Mouse (Mus musculus) spleen, postnatal 10 days (tissue): ENCODE measurements around the gene Il2.

Experiments
- DNase-seq, 2 experiments: peaks; one replicate each; pipeline ENCODE4 v3.0.0; 2021 to 2022; ENCODE audit warnings: low spot score in 2 of 2

Gene Il2

GRCm38 (mm10) chr3:37125655-37126054 is at the start of gene Il2:
Gene Il2, minus strand, starts transcription at chr3:37125959.
- DNase-seq = no peak

GRCm38 (mm10) chr3:37174711-37175572 is 49.2 kb upstream of the Il2 start:
- DNase-seq = no peak

- DNase-seq = no peak
These were observed 47.5 kb upstream of the Il2 start for GRCm38 (mm10) chr3:37173285-37173684.

- DNase-seq = no peak
These were observed 43.5 kb upstream of the Il2 start for GRCm38 (mm10) chr3:37169283-37169682.

- DNase-seq = no peak
These were observed 35.3 kb upstream of the Il2 start for GRCm38 (mm10) chr3:37161096-37161495.

GRCm38 (mm10) chr3:37158246-37158645 is 32.5 kb upstream of the Il2 start:
- no peak for DNase-seq

- no peak for DNase-seq
These were observed 31.3 kb upstream of the Il2 start for GRCm38 (mm10) chr3:37157082-37157481.

- no peak for DNase-seq
These were observed 28.6 kb upstream of the Il2 start for GRCm38 (mm10) chr3:37154396-37154795.

GRCm38 (mm10) chr3:37153004-37153403 is 27.2 kb upstream of the Il2 start:
- DNase-seq = no peak

GRCm38 (mm10) chr3:37152274-37152673 is 26.5 kb upstream of the Il2 start:
- DNase-seq = no peak

- DNase-seq = no peak
These were observed 21.1 kb upstream of the Il2 start for GRCm38 (mm10) chr3:37146810-37147209.

- DNase-seq = no peak
These were observed 20.6 kb upstream of the Il2 start for GRCm38 (mm10) chr3:37146406-37146805.

GRCm38 (mm10) chr3:37144979-37145378 is 19.2 kb upstream of the Il2 start:
- DNase-seq = no peak

GRCm38 (mm10) chr3:37141827-37142226 is 16.1 kb upstream of the Il2 start:
- no peak for DNase-seq

- no peak for DNase-seq
These were observed 14.6 kb upstream of the Il2 start for GRCm38 (mm10) chr3:37140168-37140906.

GRCm38 (mm10) chr3:37139192-37139591 is 13.4 kb upstream of the Il2 start:
- no peak for DNase-seq

- DNase-seq = no peak
These were observed 11.5 kb upstream of the Il2 start for GRCm38 (mm10) chr3:37137231-37137630.

GRCm38 (mm10) chr3:37129063-37129462 is 3.3 kb upstream of the Il2 start:
- no peak for DNase-seq

- DNase-seq = no peak
These were observed 2.5 kb upstream of the Il2 start for GRCm38 (mm10) chr3:37128269-37128668.

GRCm38 (mm10) chr3:37126162-37126561 is 403 bp upstream of the Il2 start:
- DNase-seq = no peak

- no peak for DNase-seq
These were observed 35.0 kb downstream of the Il2 start for GRCm38 (mm10) chr3:37090721-37091120.

- no peak for DNase-seq
These were observed 40.9 kb downstream of the Il2 start for GRCm38 (mm10) chr3:37084860-37085259.

- peak in 1 of 2 experiments; percentile 24 for DNase-seq
These were observed 52.5 kb downstream of the Il2 start for GRCm38 (mm10) chr3:37073211-37073610.
